Mouse (Mus musculus) midbrain, embryonic 15.5 days (tissue): Measurements from ENCODE around the gene Ankrd33. TPM values are rescaled to one million over a fixed set of nuclear protein-coding genes. Genes with fewer than 3 reads are reported as not detected.

Source experiments
- ATAC-seq: fragments of 200-750 bp; cut with Nextera tagmentation; replicated peaks from 2 replicates; pipeline ENCODE4 v1.8.0; 2017; ENCODE audit warnings: moderate TSS enrichment
- H3K27ac ChIP-seq: fragments of 300-500 bp; sonication (generic); 2 replicates; pipeline ENCODE4 v1.5.1; 2015; ENCODE audit warnings: mild to moderate bottlenecking, inconsistent platforms
- H3K27me3 ChIP-seq: fragments of 300-500 bp; sonication (generic); replicated peaks from 2 replicates; pipeline ENCODE4 v1.6.1; 2015; ENCODE audit warnings: inconsistent platforms
- H3K36me3 ChIP-seq: fragments of 300-500 bp; sonication (generic); replicated peaks from 2 replicates; pipeline ENCODE4 v1.6.1; 2015; ENCODE audit warnings: inconsistent platforms
- H3K4me1 ChIP-seq: fragments of 300-500 bp; sonication (generic); 2 replicates; pipeline ENCODE4 v1.6.1; 2015; ENCODE audit warnings: inconsistent platforms
- H3K4me2 ChIP-seq: fragments of 300-500 bp; sonication (generic); 2 replicates; pipeline ENCODE4 v1.6.1; 2015; ENCODE audit warnings: inconsistent platforms, mild to moderate bottlenecking, moderate library complexity
- H3K4me3 ChIP-seq: fragments of 300-500 bp; sonication (generic); 2 replicates; pipeline ENCODE4 v1.5.1; 2015; ENCODE audit warnings: mild to moderate bottlenecking, inconsistent platforms
- H3K9ac ChIP-seq: fragments of 300-500 bp; sonication (generic); 2 replicates; pipeline ENCODE4 v1.6.1; 2015; ENCODE audit warnings: mild to moderate bottlenecking, inconsistent platforms
- H3K9me3 ChIP-seq: fragments of 300-500 bp; sonication (generic); 2 replicates; pipeline ENCODE4 v1.6.1; 2016; ENCODE audit warnings: inconsistent platforms
- WGBS: fragments of 180-500 bp; shearing (Covaris S2); methylation state at CpG from one replicate; pipeline ENCODE4 v1.1.7; 2015; ENCODE audit warnings: mixed read lengths; 5-methylcytosine and 5-hydroxymethylcytosine counted together
- polyA plus RNA-seq: library from polyadenylated mRNA; unstranded; fragments of >200 nt; fragmentation: Nextera tagmentation; extraction: Ambion mirVana; gene quantifications from 2 replicates; pipeline ENCODE4 v1.2.1, GENCODE M21; 2015

The Ankrd33 gene
- polyA plus RNA-seq, 1 experiment from 2014 or later, result not detected

GRCm38 (mm10) chr15:101076071-101077000 is 39.2 kb upstream of the Ankrd33 start:
- 4% methylated on average over 26 of the region's 26 CpGs for WGBS

GRCm38 (mm10) chr15:101077001-101077812 is 38.3 kb upstream of the Ankrd33 start:
- Histone ChIP-seq H3K9me3 (no peaks in the 10 kb centered on the region), H3K4me1 (peaks cover 33% of the 10 kb centered on the region), H3K9ac (peak overlapping the region; percentile 50), H3K27ac (peak overlapping the region; percentile 46), H3K4me2 (peak overlapping the region; percentile 82), H3K4me3 (peak overlapping the region; percentile 60), H3K36me3 (no peaks in the 10 kb centered on the region), H3K27me3 (peaks cover 7% of the 10 kb centered on the region)
- ATAC-seq, result peak; percentile 12
- under 1% methylated on average over 34 of the region's 34 CpGs for WGBS

More at GRCm38 (mm10) chr15:101076071-101077000, 39.2 kb upstream of the Ankrd33 start:
- H3K36me3 ChIP-seq, result no peaks in the 10 kb centered on the region
- H3K27ac ChIP-seq, result peak overlapping the region; percentile 31; the same call in 1 of the 2 replicates
- no peak for ATAC-seq
- H3K4me3 ChIP-seq, result peak overlapping the region; percentile 60
- peak overlapping the region; percentile 82 for H3K4me2 ChIP-seq
- peaks cover 33% of the 10 kb centered on the region for H3K4me1 ChIP-seq
- no peaks in the 10 kb centered on the region for H3K9me3 ChIP-seq
- H3K9ac ChIP-seq, result no peak overlapping the region
- H3K27me3 ChIP-seq, result peaks cover 7% of the 10 kb centered on the region

GRCm38 (mm10) chr15:101077813-101078730 is 37.5 kb upstream of the Ankrd33 start, which contains the start of gene Fignl2:
Fignl2 (minus strand) TSS chr15:101078567.
- H3K36me3 ChIP-seq, result no peaks in the 10 kb centered on the region
- under 1% methylated on average over 68 of the region's 96 CpGs for WGBS
- peak within 1 kb of the TSS; percentile 60 for H3K4me3 ChIP-seq
- peak within 1 kb of the TSS; percentile 50 for H3K9ac ChIP-seq
- no peaks in the 10 kb centered on the region for H3K9me3 ChIP-seq
- peak within 1 kb of the TSS; percentile 46; the same call in 1 of the 2 replicates for H3K27ac ChIP-seq
- peak within 1 kb of the TSS; percentile 82 for H3K4me2 ChIP-seq
- peaks cover 7% of the 10 kb centered on the region for H3K27me3 ChIP-seq
- H3K4me1 ChIP-seq, result peaks cover 33% of the 10 kb centered on the region
- peak; percentile 22; the same call in 1 of the 2 replicates for ATAC-seq

- ATAC-seq, result peak; percentile 67
- Histone ChIP-seq H3K4me1 (peaks cover 33% of the 10 kb centered on the region), H3K4me2 (peak overlapping the region; percentile 82), H3K9me3 (no peaks in the 10 kb centered on the region), H3K27ac (no peak overlapping the region), H3K4me3 (peak overlapping the region; percentile 60), H3K27me3 (peaks cover 7% of the 10 kb centered on the region), H3K9ac (peak overlapping the region; percentile 50), H3K36me3 (no peaks in the 10 kb centered on the region)
- 2% methylated on average over 29 of the region's 30 CpGs for WGBS
Observed at GRCm38 (mm10) chr15:101078731-101079156, 36.8 kb upstream of the Ankrd33 start.

- Histone ChIP-seq H3K4me1 (peaks cover 33% of the 10 kb centered on the region), H3K9me3 (no peaks in the 10 kb centered on the region), H3K9ac (no peak overlapping the region), H3K27ac (no peak overlapping the region), H3K4me2 (no peak overlapping the region), H3K27me3 (peaks cover 7% of the 10 kb centered on the region), H3K36me3 (no peaks in the 10 kb centered on the region), H3K4me3 (no peak overlapping the region)
- WGBS, result 76% methylated on average over 9 of the region's 9 CpGs
- no peak for ATAC-seq
Observed at GRCm38 (mm10) chr15:101080031-101080520, 35.5 kb upstream of the Ankrd33 start.

- Histone ChIP-seq H3K27me3 (peaks cover 7% of the 10 kb centered on the region), H3K27ac (no peak overlapping the region), H3K4me2 (no peak overlapping the region), H3K9ac (no peak overlapping the region), H3K36me3 (no peaks in the 10 kb centered on the region), H3K4me1 (peaks cover 29% of the 10 kb centered on the region), H3K4me3 (no peak overlapping the region), H3K9me3 (no peaks in the 10 kb centered on the region)
- no peak for ATAC-seq
- 79% methylated on average over 7 of the region's 7 CpGs for WGBS
Observed at GRCm38 (mm10) chr15:101081035-101081548, 34.5 kb upstream of the Ankrd33 start.

GRCm38 (mm10) chr15:101082236-101082635 is 33.3 kb upstream of the Ankrd33 start:
- H3K4me3 ChIP-seq, result no peak overlapping the region
- no peaks in the 10 kb centered on the region for H3K9me3 ChIP-seq
- ATAC-seq, result no peak
- H3K27ac ChIP-seq, result no peak overlapping the region
- WGBS, result 62% methylated on average over 4 of the region's 4 CpGs
- peaks cover 18% of the 10 kb centered on the region for H3K4me1 ChIP-seq
- H3K36me3 ChIP-seq, result no peaks in the 10 kb centered on the region
- H3K27me3 ChIP-seq, result peaks cover 7% of the 10 kb centered on the region
- no peak overlapping the region for H3K9ac ChIP-seq
- H3K4me2 ChIP-seq, result no peak overlapping the region

- Histone ChIP-seq H3K4me2 (no peak overlapping the region), H3K27me3 (peaks cover 3% of the 10 kb centered on the region), H3K4me1 (peaks cover 6% of the 10 kb centered on the region; the same call in 1 of the 2 replicates), H3K9ac (no peak overlapping the region), H3K9me3 (no peaks in the 10 kb centered on the region), H3K4me3 (no peak overlapping the region), H3K36me3 (no peaks in the 10 kb centered on the region), H3K27ac (no peak overlapping the region)
- WGBS, result 84% methylated on average over 10 of the region's 10 CpGs
- no peak for ATAC-seq
Observed at GRCm38 (mm10) chr15:101084499-101084898, 31.1 kb upstream of the Ankrd33 start.

- no peak overlapping the region for H3K27ac ChIP-seq
- H3K4me1 ChIP-seq, result peaks cover 6% of the 10 kb centered on the region; the same call in 1 of the 2 replicates
- ATAC-seq, result no peak
- H3K9me3 ChIP-seq, result no peaks in the 10 kb centered on the region
- no peaks in the 10 kb centered on the region for H3K36me3 ChIP-seq
- no peak overlapping the region for H3K4me2 ChIP-seq
- no peaks in the 10 kb centered on the region; the same call in 1 of the 2 replicates for H3K27me3 ChIP-seq
- no peak overlapping the region for H3K4me3 ChIP-seq
- H3K9ac ChIP-seq, result no peak overlapping the region
- WGBS, result 70% methylated on average over 9 of the region's 9 CpGs
Observed at GRCm38 (mm10) chr15:101086451-101086850, 29.1 kb upstream of the Ankrd33 start.

- Histone ChIP-seq H3K27me3 (no peaks in the 10 kb centered on the region), H3K36me3 (no peaks in the 10 kb centered on the region), H3K27ac (no peak overlapping the region), H3K4me2 (no peak overlapping the region), H3K9me3 (no peaks in the 10 kb centered on the region), H3K9ac (no peak overlapping the region), H3K4me3 (no peak overlapping the region), H3K4me1 (peaks cover 6% of the 10 kb centered on the region; the same call in 1 of the 2 replicates)
- ATAC-seq, result no peak
- WGBS, result 67% methylated on average over 3 of the region's 3 CpGs
Observed at GRCm38 (mm10) chr15:101086956-101087355, 28.6 kb upstream of the Ankrd33 start.

- ATAC-seq, result no peak
- Histone ChIP-seq H3K27me3 (no peaks in the 10 kb centered on the region), H3K9me3 (no peaks in the 10 kb centered on the region), H3K36me3 (no peaks in the 10 kb centered on the region), H3K4me2 (no peak overlapping the region), H3K4me3 (no peak overlapping the region), H3K4me1 (peaks cover 16% of the 10 kb centered on the region), H3K9ac (no peak overlapping the region), H3K27ac (0 out of 2 replicates have a peak overlapping the region, but pooled peaks have one; percentile 32)
- 37% methylated on average over 4 of the region's 4 CpGs for WGBS
Observed at GRCm38 (mm10) chr15:101088291-101088690, 27.3 kb upstream of the Ankrd33 start.
